Mouse (Mus musculus): ENCODE data around the gene Acyp1.

DNA sequence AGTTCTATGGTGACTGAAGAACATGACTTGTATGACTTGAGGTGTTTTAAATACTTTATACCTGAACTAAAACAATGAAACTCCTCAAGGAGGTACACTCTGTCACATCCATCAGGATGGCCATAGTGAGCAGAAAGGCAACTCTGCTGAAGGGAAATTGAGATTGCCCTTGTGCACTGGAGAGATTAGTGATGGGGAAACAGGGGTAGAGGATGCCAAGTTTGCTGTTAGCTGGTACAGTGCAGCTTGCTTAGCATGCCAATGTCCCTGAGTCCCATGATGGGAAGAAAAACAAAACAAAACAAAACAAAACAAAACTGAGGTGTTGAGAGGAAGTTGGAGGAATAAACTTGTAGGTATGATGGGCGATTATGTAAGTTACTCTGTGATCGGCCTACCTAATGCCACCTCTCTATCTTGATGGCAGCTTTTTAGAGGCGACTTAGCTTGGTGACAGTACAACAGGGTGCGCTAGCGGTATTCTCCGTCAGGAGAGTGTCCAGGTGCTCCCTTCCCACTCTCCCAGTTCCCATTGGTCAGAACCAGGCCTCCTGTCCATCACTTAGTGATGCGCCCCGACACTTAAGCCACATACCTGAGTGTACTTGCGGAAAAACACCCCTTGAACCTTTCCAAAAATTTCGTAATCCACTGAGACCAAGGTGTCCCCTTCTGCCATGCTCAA is 8.7 kb downstream of the Acyp1 start:
- TF ChIP-seq CTCF (IDR thresholded peaks at IDR 0.05; ENCODE audit: low read depth) = no peak
- TF ChIP-seq EP300 (IDR thresholded peaks at IDR 0.05; ENCODE audit: low read depth) = no peak

Measured in liver, embryonic 14.5 days (tissue).